Mouse (Mus musculus): ENCODE measurements around the gene Dcaf5. TPM values are rescaled to one million over a fixed set of nuclear protein-coding genes. Genes with fewer than 3 reads are reported as not detected.

The Dcaf5 gene
- total and polyA plus RNA-seq, 2 experiments: 7.7 to 19.1 TPM

DNA sequence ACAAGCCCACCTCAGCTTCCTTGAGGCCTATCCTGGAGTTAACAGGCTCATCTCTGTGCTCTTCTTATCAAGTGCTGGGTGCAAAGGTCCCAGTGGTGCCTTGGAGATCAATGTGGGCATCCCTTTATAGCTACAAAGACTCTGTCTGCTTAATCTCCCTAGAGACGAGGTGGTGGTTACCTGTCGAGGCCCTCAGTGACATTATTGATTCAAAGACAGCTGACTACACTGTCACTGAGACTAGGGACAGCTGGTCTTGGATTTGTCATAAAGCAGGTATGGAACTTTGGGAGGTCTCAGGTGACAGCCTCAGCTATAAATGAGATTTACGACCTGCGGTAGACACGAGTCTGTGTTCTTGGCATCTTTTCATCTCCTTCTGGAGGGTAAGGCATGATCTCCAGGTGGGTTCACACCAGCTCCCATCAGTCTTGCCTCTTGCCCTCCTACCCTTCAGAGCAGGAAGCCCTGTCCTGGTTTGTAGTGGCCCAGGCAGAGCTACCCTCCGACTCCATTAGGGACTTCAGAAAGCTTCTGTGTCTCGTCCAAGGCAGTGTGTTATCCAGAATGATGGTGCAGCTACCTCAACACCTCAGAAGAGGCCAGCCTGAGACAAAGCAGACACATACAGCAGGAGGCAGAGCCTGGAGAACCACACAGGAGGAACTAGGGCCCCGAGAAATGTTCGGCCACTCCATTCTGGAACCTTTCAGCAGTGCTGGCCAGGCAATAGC lies 112.2 kb downstream of the Dcaf5 start:
- H3K4me1 ChIP-seq (ENCODE audit: control insufficient read depth, insufficient read depth, low read length): peaks cover 26% of the 10 kb centered on the region
- TF ChIP-seq CTCF (IDR thresholded peaks at IDR 0.05; ENCODE audit: low read depth, low read length) (no peak), POLR2A (IDR thresholded peaks at IDR 0.05; ENCODE audit: extremely low read depth, insufficient read depth, low read length) (no peak)
- H3K79me2 ChIP-seq (ENCODE audit: control insufficient read depth, insufficient read depth, low read length): no peaks in the 10 kb centered on the region
- no peaks in the 10 kb centered on the region for H3K27me3 ChIP-seq (ENCODE audit: control insufficient read depth, insufficient read depth, low read length)
- WGBS: 56% methylated on average over 9 of the region's 9 CpGs
- 0 out of 2 replicates have a peak overlapping the region, but pooled peaks have one; percentile 4 for H3K9ac ChIP-seq (ENCODE audit: low read depth, low read length)
- no peaks in the 10 kb centered on the region for H3K36me3 ChIP-seq (ENCODE audit: control insufficient read depth, insufficient read depth, low read length)
- peak overlapping the region; percentile 40 for H3K27ac ChIP-seq (replicated peaks; ENCODE audit: insufficient read depth, low read depth, low read length)
- no peak for DNase-seq (ENCODE audit: extremely low read depth, low read depth, low spot score)
- H3K4me3 ChIP-seq (ENCODE audit: insufficient read depth, low read depth, low read length): no peak overlapping the region

GRCm38 (mm10) chr12:80323371-80324050 lies 112.9 kb downstream of the Dcaf5 start:
- TF ChIP-seq CTCF (IDR thresholded peaks at IDR 0.05; ENCODE audit: low read depth, low read length) (no peak; the same call in 1 of the 2 replicates), POLR2A (IDR thresholded peaks at IDR 0.05; ENCODE audit: extremely low read depth, insufficient read depth, low read length) (no peak)
- DNase-seq (ENCODE audit: extremely low read depth, low read depth, low spot score): no peak
- Histone ChIP-seq H3K4me1 (ENCODE audit: control insufficient read depth, insufficient read depth, low read length) (peaks cover 26% of the 10 kb centered on the region), H3K27me3 (ENCODE audit: control insufficient read depth, insufficient read depth, low read length) (no peaks in the 10 kb centered on the region), H3K79me2 (ENCODE audit: control insufficient read depth, insufficient read depth, low read length) (no peaks in the 10 kb centered on the region), H3K4me3 (ENCODE audit: insufficient read depth, low read depth, low read length) (no peak overlapping the region), H3K27ac (replicated peaks; ENCODE audit: insufficient read depth, low read depth, low read length) (no peak overlapping the region), H3K36me3 (ENCODE audit: control insufficient read depth, insufficient read depth, low read length) (no peaks in the 10 kb centered on the region), H3K9ac (ENCODE audit: low read depth, low read length) (no peak overlapping the region)
- 80% methylated on average over 8 of the region's 8 CpGs for WGBS

- Histone ChIP-seq H3K36me3 (ENCODE audit: control insufficient read depth, insufficient read depth, low read length) (no peaks in the 10 kb centered on the region), H3K9ac (ENCODE audit: low read depth, low read length) (no peak overlapping the region), H3K27ac (replicated peaks; ENCODE audit: insufficient read depth, low read depth, low read length) (no peak overlapping the region), H3K4me3 (ENCODE audit: insufficient read depth, low read depth, low read length) (no peak overlapping the region), H3K27me3 (ENCODE audit: control insufficient read depth, insufficient read depth, low read length) (no peaks in the 10 kb centered on the region), H3K4me1 (ENCODE audit: control insufficient read depth, insufficient read depth, low read length) (peaks cover 26% of the 10 kb centered on the region), H3K79me2 (ENCODE audit: control insufficient read depth, insufficient read depth, low read length) (no peaks in the 10 kb centered on the region)
- no peak for TF ChIP-seq CTCF (IDR thresholded peaks at IDR 0.05; ENCODE audit: low read depth, low read length)
- TF ChIP-seq POLR2A (IDR thresholded peaks at IDR 0.05; ENCODE audit: extremely low read depth, insufficient read depth, low read length): no peak
- 93% methylated on average over 6 of the region's 6 CpGs for WGBS
- DNase-seq (ENCODE audit: extremely low read depth, low read depth, low spot score): no peak
Observed at GRCm38 (mm10) chr12:80322494-80322893, 113.9 kb downstream of the Dcaf5 start.

GRCm38 (mm10) chr12:80319062-80319461 lies 117.3 kb downstream of the Dcaf5 start:
- no peak overlapping the region for H3K9ac ChIP-seq (ENCODE audit: low read depth, low read length)
- peaks cover 4% of the 10 kb centered on the region; the same call in 1 of the 2 replicates for H3K4me1 ChIP-seq (ENCODE audit: control insufficient read depth, insufficient read depth, low read length)
- no peak overlapping the region for H3K27ac ChIP-seq (replicated peaks; ENCODE audit: insufficient read depth, low read depth, low read length)
- no peak overlapping the region for H3K4me3 ChIP-seq (ENCODE audit: insufficient read depth, low read depth, low read length)
- no peak for DNase-seq (ENCODE audit: extremely low read depth, low read depth, low spot score)
- 82% methylated on average over 2 of the region's 2 CpGs for WGBS
- H3K27me3 ChIP-seq (ENCODE audit: control insufficient read depth, insufficient read depth, low read length): no peaks in the 10 kb centered on the region
- H3K79me2 ChIP-seq (ENCODE audit: control insufficient read depth, insufficient read depth, low read length): no peaks in the 10 kb centered on the region
- no peak for TF ChIP-seq CTCF (IDR thresholded peaks at IDR 0.05; ENCODE audit: low read depth, low read length)
- TF ChIP-seq POLR2A (IDR thresholded peaks at IDR 0.05; ENCODE audit: extremely low read depth, insufficient read depth, low read length): no peak
- no peaks in the 10 kb centered on the region for H3K36me3 ChIP-seq (ENCODE audit: control insufficient read depth, insufficient read depth, low read length)

- Histone ChIP-seq H3K36me3 (ENCODE audit: control insufficient read depth, insufficient read depth, low read length) (no peaks in the 10 kb centered on the region), H3K27me3 (ENCODE audit: control insufficient read depth, insufficient read depth, low read length) (no peaks in the 10 kb centered on the region), H3K4me1 (ENCODE audit: control insufficient read depth, insufficient read depth, low read length) (no peaks in the 10 kb centered on the region), H3K79me2 (ENCODE audit: control insufficient read depth, insufficient read depth, low read length) (no peaks in the 10 kb centered on the region), H3K9ac (ENCODE audit: low read depth, low read length) (no peak overlapping the region), H3K27ac (replicated peaks; ENCODE audit: insufficient read depth, low read depth, low read length) (no peak overlapping the region), H3K4me3 (ENCODE audit: insufficient read depth, low read depth, low read length) (no peak overlapping the region)
- no peak for TF ChIP-seq CTCF (IDR thresholded peaks at IDR 0.05; ENCODE audit: low read depth, low read length)
- no peak for TF ChIP-seq POLR2A (IDR thresholded peaks at IDR 0.05; ENCODE audit: extremely low read depth, insufficient read depth, low read length)
- DNase-seq (ENCODE audit: extremely low read depth, low read depth, low spot score): no peak
- WGBS: 80% methylated on average over 2 of the region's 2 CpGs
Observed at GRCm38 (mm10) chr12:80315321-80315720, 121.1 kb downstream of the Dcaf5 start.

Data from liver, adult 2 months (tissue).